Mouse (Mus musculus) liver, embryonic 14.5 days (tissue): ENCODE measurements around the gene Ccser2.

Experiments used
- CTCF ChIP-seq: IDR thresholded peaks from 2 replicates; pipeline ENCODE4 v1.5.1; 2016; ENCODE audit warnings: antibody characterized with exemption, low read depth, control low read depth
- EP300 ChIP-seq: IDR thresholded peaks from 2 replicates; pipeline ENCODE4 v1.6.1; 2016; ENCODE audit warnings: antibody characterized with exemption, low read depth

- no peak for TF ChIP-seq CTCF
- TF ChIP-seq EP300: no peak
Measured at GRCm38 (mm10) chr14:36968076-36968627, 425 bp downstream of the Ccser2 start.
